Mouse (Mus musculus): ENCODE results near the gene P2ry4.

Gene P2ry4

GRCm38 (mm10) chrX:100594791-100595190, at the start of gene P2ry4:
Gene P2ry4 (minus strand): TSS chrX:100594869.
- no peak for DNase-seq (ENCODE audit: low read depth, low spot score)

- DNase-seq (ENCODE audit: low read depth, low spot score): no peak
These were observed 43.8 kb upstream of the P2ry4 start for GRCm38 (mm10) chrX:100638477-100638876.

DNA sequence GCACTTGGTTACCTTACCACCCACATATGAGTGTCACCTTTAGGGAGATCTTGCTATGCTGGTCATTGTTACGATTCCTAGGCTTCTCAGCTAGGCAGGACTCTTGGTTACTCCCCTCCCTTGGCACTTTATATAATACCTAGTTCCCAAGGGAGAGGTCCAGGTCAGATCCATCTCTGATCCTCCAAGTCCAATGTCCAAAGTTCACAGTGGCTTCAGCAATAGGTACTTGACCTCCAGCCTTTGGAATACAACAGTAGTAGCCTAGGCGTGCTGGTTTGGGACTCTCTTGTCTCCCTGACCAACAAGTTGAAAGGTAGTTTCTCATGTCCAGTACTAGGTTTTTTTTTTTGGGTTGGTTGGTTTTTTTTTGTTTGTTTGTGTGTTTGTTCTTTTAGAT, 34.4 kb upstream of the P2ry4 start:
- no peak for DNase-seq (ENCODE audit: low read depth, low spot score)

GRCm38 (mm10) chrX:100625802-100626793, 31.4 kb upstream of the P2ry4 start, which contains the start of gene Pdzd11:
Gene Pdzd11 (minus strand): TSS chrX:100626568.
- peak; percentile 95 for DNase-seq (ENCODE audit: low read depth, low spot score)

- no peak for DNase-seq (ENCODE audit: low read depth, low spot score)
These were observed 30.8 kb upstream of the P2ry4 start, which contains the start of gene Kif4 for GRCm38 (mm10) chrX:100625546-100625801. Gene Kif4 (plus strand): TSS chrX:100625737.

GRCm38 (mm10) chrX:100625146-100625545, 30.5 kb upstream of the P2ry4 start:
- peak; percentile 11 for DNase-seq (ENCODE audit: low read depth, low spot score)

DNA sequence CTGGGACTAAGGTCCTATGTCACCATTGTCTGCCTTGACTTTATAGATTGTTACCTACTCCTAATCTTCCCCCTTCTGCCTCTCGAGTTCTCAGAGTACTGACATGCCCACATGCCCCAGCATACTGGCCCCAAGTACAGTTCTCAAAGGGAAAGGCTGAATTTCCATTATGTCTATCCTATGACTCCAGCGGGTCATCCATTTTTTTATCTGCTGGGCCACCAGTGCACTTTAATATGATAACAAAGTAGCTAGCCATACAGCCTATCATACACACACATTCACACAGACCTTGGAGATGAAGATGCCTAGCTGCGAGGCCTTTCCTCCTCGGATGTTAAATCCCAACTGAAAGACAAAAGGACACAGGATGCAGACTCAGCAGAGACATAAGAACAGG, 29.6 kb upstream of the P2ry4 start:
- no peak for DNase-seq (ENCODE audit: low read depth, low spot score)

DNA sequence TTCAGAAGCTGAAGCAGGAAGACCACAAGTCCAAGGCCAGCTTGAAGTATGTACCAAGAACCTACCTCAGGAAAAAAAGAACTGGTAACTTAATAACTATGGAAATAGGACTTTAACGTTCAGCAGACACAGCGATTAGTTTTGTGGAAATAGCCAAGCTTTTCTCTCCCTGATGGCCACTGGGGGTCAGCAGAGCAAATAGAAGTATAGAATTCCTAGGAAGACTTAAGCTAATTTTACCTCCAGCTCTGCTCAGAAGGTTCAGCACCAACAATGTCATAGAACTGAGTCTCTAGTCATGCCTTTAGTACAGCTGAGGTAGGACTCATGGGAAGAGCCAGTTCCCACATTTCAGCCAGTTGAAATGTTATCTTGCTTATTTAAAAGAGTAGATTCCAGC, 26.7 kb upstream of the P2ry4 start:
- no peak for DNase-seq (ENCODE audit: low read depth, low spot score)

DNA sequence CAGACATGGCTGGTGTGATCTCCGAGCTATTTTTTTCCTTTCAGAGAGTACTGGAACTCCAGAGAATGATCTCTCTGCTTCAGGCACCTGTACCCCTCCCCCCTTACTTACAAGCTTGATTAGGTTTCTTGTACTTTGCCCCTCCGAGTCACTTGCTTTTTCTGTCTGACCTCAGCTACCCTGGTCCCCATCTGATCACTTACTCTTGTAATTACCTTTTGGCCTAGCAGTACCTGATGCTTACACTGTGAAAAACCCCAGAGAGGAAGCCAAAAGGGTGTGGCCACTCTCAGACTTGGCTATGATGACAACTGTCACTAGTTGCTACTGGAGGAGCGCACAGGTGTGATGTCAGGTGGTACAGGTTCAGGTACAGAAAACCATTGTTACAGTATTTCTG, 23.8 kb upstream of the P2ry4 start:
- DNase-seq (ENCODE audit: low read depth, low spot score): no peak

- no peak for DNase-seq (ENCODE audit: low read depth, low spot score)
These were observed 10.6 kb upstream of the P2ry4 start, which contains the start of gene Arr3 for GRCm38 (mm10) chrX:100605314-100605713. Gene Arr3 (plus strand): TSS chrX:100605497.

DNA sequence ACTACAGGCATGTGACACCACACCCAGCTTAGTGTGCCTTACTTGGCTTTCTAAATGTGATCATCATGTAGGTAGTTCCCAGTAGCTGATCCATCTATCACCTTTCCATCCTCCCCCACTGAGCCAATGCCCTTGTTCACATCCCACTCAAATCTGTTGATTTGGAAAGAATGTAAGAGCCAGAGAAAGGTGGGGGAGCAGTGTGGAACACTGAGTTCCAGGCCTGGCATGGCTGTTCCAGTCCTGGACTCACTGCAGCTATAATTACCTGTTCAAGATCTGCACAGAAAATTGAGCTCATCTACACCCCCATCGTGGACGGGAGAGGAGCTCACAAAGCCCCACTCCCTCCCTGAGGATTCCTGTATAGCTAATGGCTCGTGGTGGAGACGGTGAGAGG, 5.1 kb upstream of the P2ry4 start:
- DNase-seq (ENCODE audit: low read depth, low spot score): no peak

DNA sequence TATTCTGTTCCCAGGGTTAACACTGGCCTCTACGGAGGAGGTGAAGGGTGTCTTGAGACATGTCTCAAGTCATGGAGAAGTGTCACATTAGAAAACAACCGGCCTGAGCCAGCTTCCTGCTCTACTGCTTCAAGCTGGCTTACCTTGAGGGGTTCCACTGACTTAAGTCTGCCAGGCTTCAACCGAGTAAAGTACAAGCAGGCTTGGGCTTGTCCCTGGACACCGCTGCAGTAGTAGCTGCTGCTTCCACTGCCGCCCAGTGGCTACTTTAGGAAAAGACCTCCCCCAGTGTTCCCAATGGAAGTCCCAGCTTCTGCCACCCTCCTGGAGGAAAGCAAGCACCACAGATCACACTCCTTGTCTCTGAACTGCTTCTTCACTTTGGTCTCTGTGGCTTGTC, 2.8 kb upstream of the P2ry4 start:
- DNase-seq (ENCODE audit: low read depth, low spot score): no peak

DNA sequence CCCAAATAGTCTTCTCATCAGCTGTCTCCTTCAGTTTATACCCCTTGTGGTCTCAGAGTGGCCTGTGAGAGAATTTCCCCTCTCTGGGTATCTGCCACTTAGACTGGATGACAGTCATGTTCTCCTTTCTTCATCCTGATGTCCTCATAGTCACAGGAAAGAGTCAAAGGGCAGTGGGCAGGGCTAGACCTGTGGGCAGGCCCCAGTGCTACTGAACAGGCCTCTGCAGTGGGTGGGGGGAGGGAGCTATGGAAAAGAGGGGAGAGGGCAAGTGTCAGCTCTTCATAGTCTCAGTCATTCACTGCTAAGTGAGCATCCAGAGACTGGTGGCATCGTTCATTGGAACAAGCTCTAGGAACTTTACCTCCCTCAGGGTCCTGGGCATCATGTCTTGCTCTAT, 22.7 kb downstream of the P2ry4 start, which contains the start of gene Awat1:
Awat1 (plus strand) TSS at position 301 of the 400 bp plus-strand sequence.
- DNase-seq (ENCODE audit: low read depth, low spot score): no peak

DNA sequence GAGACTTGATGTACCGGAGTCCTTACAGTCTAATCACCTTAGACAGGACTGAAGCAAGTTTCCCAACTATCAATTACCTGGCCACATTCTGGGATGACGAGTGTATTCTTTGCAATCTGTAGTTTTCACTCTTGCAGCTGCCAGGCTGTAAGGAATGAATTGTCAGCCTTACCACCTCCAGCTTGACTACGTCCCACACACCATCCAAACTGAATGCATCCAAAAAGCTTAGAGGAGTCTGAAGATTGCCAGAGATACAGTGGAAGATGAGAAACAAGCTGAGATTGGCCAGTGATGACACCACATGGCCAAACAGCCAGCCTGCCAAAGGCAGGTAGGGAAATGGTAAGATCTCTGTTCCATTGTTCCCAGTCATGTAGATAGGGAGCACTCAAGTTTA, 29.0 kb downstream of the P2ry4 start:
- DNase-seq (ENCODE audit: low read depth, low spot score): no peak

GRCm38 (mm10) chrX:100556026-100556425, 38.6 kb downstream of the P2ry4 start:
- no peak for DNase-seq (ENCODE audit: low read depth, low spot score)

Data from CD4-positive, CD25-positive, alpha-beta regulatory T cell, adult 2 months (primary cell).